Mouse (Mus musculus) lung, postnatal 4 days (tissue): ENCODE data around the gene Brsk1.

Source experiments
- DNase-seq, 2 experiments: peaks; one replicate each; pipeline ENCODE4 v3.0.0; 2021

Gene Brsk1

DNA sequence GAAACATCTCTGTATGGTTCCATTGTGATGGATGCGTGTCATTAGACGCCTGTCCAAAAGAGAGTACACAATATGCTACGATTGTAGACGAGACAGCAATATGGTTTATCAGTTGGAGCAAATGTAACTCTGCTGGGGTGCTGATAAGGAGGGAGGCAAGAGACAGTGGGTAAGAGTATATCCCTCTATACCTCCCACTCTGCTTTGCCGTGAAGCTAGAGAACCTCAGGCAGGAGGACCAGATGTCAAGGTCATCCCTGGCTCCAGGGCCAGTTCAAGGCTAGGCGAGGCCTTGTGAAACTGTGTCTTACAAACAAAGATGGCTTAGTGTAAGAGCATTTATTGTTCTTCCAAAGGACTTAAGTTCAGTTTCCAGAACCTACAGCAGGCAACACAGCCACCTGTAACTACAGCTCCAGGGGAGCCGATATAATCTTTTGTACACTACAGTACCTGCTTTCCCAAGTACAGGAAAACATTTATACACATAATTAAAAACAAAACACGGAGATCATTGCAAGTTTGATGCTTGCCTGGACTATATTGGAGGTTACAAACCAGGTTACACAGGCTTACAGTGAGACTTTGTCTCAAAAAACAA is 19.6 kb upstream of the Brsk1 start:
- DNase-seq = no peak

GRCm38 (mm10) chr7:4671956-4672355 is 18.4 kb upstream of the Brsk1 start:
- DNase-seq = peak in 1 of 2 experiments; percentile 50

DNA sequence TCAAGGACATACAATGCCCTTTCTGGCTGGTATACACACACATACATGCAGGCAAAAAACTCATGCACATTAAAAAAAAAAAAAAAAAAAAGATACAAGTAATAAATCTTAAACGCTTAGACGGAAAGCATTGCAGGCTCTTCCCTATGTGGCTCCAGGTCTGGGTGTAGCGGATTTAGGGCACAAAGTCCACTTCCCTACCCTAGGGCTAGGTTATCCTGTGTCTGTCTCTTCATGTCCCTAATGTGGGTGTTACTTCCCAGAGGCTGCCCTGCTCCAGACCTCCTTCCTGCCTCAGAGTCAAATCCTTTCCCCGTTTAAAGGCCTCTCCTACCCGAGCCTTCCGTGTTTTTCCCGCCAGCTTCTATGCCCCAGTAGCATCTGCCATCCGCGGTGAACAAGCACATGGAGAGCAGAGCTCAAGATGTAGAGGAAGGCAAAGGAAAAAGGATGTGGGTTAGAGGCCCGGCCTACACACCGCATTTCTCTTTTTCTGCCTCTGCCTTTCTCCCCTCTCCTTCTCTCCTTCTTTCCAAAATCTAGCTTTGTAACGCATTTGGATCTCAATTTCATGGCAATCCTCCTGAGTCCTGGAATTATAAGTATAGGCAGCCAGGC is 16.2 kb upstream of the Brsk1 start:
- no peak for DNase-seq

- DNase-seq = no peak
Observed at GRCm38 (mm10) chr7:4675200-4675599, 15.2 kb upstream of the Brsk1 start.

DNA sequence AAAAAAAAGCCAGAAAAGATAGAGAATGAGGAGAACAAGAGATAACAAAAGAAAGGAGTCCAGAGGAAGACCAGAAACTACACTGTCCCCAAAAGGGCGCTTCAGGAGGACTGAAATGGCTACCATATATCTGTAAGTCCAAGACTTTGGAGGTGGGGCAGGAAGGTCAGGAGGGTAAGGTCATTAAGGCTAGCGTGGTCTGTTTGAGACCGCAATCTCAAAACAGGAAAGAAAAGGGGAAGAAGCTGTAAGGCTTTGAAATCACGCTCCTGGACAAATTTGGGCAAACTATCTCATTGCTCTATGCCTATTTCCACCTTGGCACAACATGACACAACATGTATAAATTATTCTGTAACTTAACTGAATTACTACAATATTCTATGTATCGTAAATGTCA is 7.1 kb upstream of the Brsk1 start:
- DNase-seq = no peak

DNA sequence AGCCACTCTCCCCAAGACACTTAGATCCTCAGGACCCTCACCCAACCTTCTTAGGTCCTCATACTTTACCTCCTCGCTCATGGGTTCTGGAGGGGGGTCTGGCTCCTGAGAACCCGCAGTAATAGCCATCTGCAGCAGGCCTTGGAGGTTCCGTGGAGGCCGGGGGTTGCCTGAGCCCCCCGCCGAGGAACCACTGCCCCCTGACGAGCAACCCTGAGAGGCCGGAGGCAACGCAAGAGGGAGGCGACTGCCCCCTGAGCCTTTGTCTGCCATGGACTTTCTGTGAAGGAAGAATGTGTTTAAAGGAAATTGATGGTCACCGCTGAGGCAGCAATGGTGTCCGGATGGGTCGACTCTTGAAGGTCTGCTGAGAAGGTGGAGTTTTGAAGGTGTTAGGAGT is 6.2 kb upstream of the Brsk1 start:
- DNase-seq = no peak

DNA sequence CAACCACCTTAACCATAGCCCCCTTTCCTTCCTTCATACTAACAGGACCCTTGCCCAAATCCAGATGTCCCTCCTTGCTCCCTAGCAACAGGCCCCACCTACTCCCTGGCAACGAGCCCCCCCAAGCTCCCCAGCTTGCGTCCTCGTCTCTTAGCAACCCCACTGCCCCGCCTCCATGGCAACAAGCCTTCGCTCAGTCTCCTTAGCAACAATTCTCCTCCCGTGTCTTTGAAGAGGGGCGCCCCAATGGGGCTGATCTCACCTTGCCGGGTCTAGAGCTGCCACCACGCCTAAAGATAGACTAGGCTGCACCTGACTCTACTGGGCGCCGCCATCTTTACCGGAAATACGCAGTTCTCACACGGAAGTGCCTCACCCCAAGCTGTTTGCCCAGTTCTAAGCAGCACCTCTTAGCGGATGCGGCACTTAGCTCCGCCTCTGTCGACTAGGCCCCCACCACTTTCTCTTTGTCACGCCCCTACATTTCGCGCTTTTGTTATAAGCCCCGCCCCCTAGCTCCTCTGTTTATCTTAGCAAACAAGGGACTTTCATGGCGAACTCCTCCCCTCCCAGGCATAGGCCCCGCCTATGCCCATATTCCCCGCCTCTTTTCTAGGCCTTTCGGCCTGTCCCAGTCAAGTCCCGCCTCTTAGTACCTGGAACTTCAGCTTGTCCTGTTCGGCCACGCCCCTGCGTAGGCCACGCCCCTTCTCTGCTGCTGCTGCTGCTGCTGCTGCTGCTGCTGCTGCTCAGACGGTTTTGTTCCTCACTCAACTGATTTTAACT is 5.6 kb upstream of the Brsk1 start, which contains the start of gene Hspbp1:
Gene Hspbp1, minus strand, starts transcription at position 437 of the 786 bp plus-strand sequence.
- peak; percentile 97 to 98 for DNase-seq

DNA sequence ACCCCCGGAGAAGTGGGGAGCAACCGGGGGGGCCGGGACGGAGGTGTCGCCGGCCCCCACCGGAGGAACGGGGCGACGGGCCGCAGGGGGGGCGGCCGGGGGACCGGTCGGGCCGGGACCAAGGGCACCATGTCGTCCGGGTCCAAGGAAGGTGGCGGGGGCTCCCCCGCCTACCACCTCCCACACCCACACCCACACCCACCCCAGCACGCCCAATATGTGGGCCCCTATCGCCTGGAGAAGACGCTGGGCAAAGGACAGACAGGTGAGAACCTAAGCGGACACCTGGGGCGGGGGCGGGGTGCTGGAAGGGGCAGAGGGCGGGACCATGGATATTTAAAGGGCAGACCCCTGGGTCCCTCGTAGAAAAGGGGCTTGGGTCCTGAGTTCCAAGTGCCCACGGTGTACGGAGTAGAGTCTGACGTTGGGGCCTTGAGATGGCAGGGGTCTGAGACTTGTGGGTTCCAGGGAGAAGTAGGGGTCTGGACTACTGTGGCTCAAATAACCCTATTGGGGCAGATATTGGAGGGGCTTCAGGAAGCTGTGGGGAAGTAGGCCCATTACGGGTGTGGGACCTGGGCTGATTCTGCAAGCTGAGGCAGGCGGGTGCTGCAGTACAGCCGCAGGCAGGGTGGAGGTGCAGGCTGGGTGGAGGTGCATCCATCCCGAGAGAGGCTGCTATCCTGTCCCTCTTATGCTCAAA is 698 bp downstream of the Brsk1 start:
- no peak for DNase-seq

DNA sequence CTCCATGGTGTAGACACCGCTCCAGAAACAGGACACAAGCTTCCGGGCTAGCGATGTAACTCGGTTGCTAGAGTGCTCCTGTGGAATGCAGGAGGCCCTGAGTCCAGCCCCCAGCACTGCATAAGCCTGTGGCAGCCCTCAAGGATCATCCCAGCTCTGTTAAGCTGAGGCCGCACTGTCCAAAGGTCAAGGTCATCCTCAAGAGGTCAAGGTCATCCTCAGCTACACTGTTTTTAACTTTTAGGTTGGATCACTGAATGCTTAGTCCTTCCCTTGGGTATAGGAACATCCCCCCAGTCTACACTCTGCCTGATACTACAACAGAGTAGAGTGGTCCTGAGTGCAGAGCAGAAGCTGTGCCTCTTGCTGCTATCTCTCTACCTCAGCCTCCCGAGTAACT is 2.6 kb downstream of the Brsk1 start:
- no peak for DNase-seq

- DNase-seq = no peak
Observed at GRCm38 (mm10) chr7:4702334-4702733, 11.9 kb downstream of the Brsk1 start.

GRCm38 (mm10) chr7:4703195-4703594 is 12.8 kb downstream of the Brsk1 start:
- DNase-seq = no peak

GRCm38 (mm10) chr7:4705098-4705497 is 14.7 kb downstream of the Brsk1 start:
- DNase-seq = peak; percentile 36 to 59

DNA sequence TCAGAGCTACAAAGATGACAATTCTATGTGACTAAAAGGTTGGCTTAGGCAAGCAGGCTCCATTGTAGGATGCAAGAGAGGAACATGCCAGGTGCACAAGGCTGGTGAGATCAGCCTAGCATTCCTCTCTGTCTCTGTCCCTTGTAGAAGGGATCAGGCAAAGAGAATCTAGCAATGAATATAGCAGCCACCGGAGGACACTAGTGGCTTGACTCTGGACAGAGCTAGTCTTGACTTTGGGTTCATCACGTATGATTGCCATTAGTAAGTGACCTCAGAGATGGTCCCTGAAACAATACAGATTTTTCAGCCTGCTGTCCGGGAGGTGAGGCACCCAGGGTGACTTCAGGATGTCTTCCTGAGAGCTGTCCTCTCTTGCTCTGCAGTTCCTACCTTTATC is 22.2 kb downstream of the Brsk1 start:
- no peak for DNase-seq

GRCm38 (mm10) chr7:4716955-4717354 is 26.6 kb downstream of the Brsk1 start:
- DNase-seq = no peak

GRCm38 (mm10) chr7:4719276-4719675 is 28.9 kb downstream of the Brsk1 start:
- no peak for DNase-seq

DNA sequence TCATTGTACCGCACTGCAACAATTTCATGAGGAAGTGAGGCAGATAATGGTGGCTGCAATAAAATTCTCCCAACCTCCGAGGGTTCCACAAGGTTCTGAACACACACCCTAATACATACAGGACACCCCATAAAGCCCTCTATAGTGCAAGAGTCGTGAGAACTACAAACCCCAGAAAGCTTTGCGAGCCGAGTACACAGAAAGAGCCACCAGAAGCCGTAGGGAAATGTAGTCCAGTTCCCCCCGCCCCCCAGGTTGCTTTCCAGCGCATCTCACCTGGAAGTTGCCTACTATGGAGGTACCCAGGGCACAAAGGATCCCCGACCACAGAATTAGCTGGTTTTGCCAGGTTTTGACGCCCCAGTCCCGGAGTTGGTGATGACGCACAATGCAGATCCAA is 33.1 kb downstream of the Brsk1 start:
- DNase-seq = peak in 1 of 2 experiments; percentile 45

DNA sequence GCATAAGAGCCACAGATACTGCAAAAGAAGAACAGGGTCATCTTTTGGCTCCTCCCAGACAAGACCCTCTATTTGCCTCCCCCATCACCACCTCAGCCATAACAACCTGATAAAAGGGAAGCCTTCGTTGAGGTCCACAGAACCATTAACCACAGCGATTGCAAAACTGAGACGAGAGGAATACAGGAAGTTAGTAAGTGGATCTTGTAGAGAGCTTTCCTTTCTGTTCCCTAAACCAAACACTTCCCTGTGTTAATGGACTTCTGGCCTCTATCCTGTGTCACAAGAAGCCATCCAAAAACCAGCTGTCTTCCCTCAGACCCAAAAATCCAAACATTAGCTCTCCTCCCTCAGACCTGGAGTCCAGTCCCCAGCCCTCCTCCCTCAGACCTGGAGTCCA is 34.0 kb downstream of the Brsk1 start:
- peak in 1 of 2 experiments; percentile 32 for DNase-seq

DNA sequence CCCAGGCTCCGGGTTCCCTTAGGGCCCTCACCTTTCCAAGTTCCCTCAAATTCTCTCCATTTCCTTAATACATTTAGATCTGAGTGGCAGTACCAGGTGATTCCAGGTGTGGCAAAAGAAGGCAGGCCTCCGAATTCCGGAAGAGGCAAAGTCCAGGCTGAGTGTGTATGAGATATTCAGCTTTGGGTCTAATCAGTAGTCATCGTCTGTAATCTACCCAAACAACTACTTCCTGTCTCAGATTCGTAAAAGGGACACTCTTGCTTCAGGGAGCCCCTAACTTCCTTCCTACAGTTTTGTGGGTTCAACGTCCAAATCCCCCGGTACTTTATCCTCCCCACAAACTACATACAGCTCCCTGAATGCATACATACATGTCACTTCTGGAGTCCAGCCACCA is 34.8 kb downstream of the Brsk1 start, which contains the start of gene Tmem150b:
Gene Tmem150b, minus strand, starts transcription at position 81 of the 400 bp plus-strand sequence.
- DNase-seq = no peak

DNA sequence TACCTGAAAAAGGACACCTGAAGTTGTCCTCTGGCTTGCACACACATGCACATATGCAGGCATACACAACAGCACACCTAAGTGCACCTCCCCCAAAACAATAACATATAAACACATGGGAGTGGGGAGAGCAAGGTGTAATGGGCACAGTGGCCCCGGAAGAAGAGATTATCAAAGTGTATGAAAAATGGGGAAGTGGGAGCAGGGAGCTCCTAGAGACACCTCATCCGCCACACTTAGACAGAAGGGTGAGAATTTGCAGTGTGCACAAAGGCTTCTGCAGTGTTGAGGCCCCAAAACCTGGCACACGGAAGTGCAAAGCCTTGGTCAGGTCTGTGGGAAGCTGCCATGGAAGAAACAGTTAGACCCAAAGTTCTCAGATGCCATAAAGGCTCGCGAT is 40.7 kb downstream of the Brsk1 start:
- no peak for DNase-seq

- DNase-seq = no peak
Observed at GRCm38 (mm10) chr7:4732968-4733392, 42.6 kb downstream of the Brsk1 start.

DNA sequence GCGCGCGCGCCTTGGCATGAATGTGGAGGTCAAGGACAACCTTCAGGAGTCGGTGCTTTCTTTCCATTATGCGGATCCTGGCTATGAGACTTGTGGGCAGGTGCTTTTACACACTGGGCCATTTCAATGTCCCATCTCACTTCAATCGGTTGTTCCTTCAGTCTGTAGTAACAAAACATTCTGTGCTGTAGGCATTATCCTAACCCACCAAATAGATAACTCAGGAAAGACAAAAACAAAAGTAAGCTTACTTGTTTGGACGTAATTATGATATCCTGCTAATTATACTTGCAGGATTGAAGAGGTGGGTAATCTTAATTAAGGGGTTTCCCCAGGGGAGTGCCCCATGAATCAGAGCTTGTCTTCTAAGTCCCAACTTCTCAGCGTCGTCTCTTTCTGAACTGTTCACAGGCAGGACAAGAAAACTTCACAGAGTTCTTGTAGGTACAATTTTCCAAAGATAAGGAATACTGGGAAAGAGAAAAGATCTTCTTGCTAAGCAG is 48.7 kb downstream of the Brsk1 start:
- no peak for DNase-seq

- peak; percentile 98 to 99 for DNase-seq
Observed at GRCm38 (mm10) chr7:4739544-4740275, 49.3 kb downstream of the Brsk1 start, which contains the start of gene Kmt5c. TSS of gene Kmt5c (plus strand) at chr7:4740115.
